In the genomic region with DNA sequence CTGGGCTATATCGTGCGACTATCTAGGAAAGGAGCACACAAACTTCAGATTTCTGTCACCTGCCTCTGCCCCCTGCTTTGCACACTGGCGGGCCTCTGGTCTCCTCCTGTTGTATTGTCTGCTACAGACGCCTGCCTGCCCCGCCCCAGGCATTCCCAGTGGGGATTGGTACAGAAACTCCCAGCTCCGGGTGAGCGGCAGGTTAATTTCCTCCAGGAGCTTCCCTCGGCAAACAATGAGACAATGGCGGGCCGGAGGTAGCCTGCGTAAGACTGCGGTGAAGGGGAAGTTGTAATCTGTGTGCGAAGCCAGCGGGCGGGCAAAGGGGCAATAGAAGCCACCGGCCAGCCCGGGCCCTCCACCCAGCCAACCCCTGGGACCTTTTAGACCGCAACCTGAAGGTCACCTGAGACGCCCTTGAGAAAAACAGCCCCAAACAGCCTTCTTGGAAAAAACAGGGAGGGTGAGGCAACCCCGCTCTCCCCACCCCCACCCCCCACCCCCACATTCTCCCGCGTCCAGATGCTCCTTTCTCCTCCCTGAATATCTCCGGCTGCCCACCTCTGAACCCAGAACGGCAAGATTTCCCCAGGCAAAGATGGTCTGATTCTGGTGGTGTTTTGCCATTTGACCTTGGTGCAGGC, we compare ENCODE assay signal across 8 mouse cellular contexts. TPM values are rescaled to one million over a fixed set of nuclear protein-coding genes. Genes with fewer than 3 reads are reported as not detected.
DNase-seq lines count a peak whose midpoint lies in the region.

No protein-coding gene starts in this region.

- peak; percentile 42 to 59 for DNase-seq in adrenal gland, adult (ENCODE audit: inconsistent age in 2 of 2, low spot score in 1 of 2)
- DNase-seq in adrenal gland, postnatal 4 days (ENCODE audit: low spot score in 2 of 2) = no peak
- DNase-seq in heart, embryonic 10.5 days (ENCODE audit: low spot score) = peak; percentile 76
- peak; percentile 52 to 64 for DNase-seq in kidney, adult 8-10 months
- peak; percentile 60 to 80 for DNase-seq in lung, postnatal 4 days
- DNase-seq in left cerebral cortex, adult 8-10 months (ENCODE audit: low spot score in 2 of 2) = no peak
- DNase-seq in spleen, postnatal 36 days (ENCODE audit: low spot score in 2 of 2) = no peak
- DNase-seq in frontal cortex, postnatal 36 days (ENCODE audit: low spot score in 2 of 2) = no peak

- no peaks in the 10 kb centered on the region for H3K27me3 ChIP-seq in heart, embryonic 10.5 days (ENCODE audit: insufficient read depth, poor library complexity, severe bottlenecking)

- H3K9me3 ChIP-seq in heart, embryonic 10.5 days = no peaks in the 10 kb centered on the region

- H3K27ac ChIP-seq in heart, embryonic 10.5 days = peak overlapping the region; percentile 69

- peaks cover 8% of the 10 kb centered on the region for H3K4me1 ChIP-seq in heart, embryonic 10.5 days

- 18% methylated on average over 24 of the region's 24 CpGs for WGBS in heart, embryonic 10.5 days

- H3K36me3 ChIP-seq in heart, embryonic 10.5 days = no peaks in the 10 kb centered on the region

- peak overlapping the region; percentile 41 for H3K4me3 ChIP-seq in heart, embryonic 10.5 days

RNA-seq across cellular contexts. Expression of a gene that starts 33.9 kb away (rescaled TPM):
- total RNA-seq in adrenal gland, postnatal 4 days (2021) = 1 to 10 TPM; 7.7 to 9.3 TPM
- polyA plus RNA-seq in heart, embryonic 10.5 days (2016; fragmentation: Nextera tagmentation; extraction: Ambion mirVana) = 1.9 and 7.2 TPM in 2 replicates
- total RNA-seq in left cerebral cortex, adult 8-10 months (2022) = 1 to 10 TPM in 2 of 4 experiments, under 1 TPM in 2; 0.91 to 1.5 (median 1.0) TPM

RNA-seq across cellular contexts. Expression of a gene that starts 49.4 kb away (rescaled TPM):
- 100 to 1,000 TPM; 103 to 106 TPM for total RNA-seq in adrenal gland, postnatal 4 days (2021)
- polyA plus RNA-seq in heart, embryonic 10.5 days (2016; fragmentation: Nextera tagmentation; extraction: Ambion mirVana) = 64.0 and 67.0 TPM in 2 replicates
- 100 to 1,000 TPM in 3 of 4 experiments, 10 to 100 TPM in 1; 95.7 to 112 (median 101) TPM for total RNA-seq in left cerebral cortex, adult 8-10 months (2022)

Comparison
In these comparisons a context has a peak if more than half of its experiments do, and no peak if none do; other contexts are left out.
1. DNase-seq: peak in adrenal gland, adult (2 of 2), heart, embryonic 10.5 days (single experiment), kidney, adult 8-10 months (2 of 2) and lung, postnatal 4 days (2 of 2); none in adrenal gland, postnatal 4 days (0 of 2), left cerebral cortex, adult 8-10 months (0 of 2), spleen, postnatal 36 days (0 of 2) and frontal cortex, postnatal 36 days (0 of 2).